ENCODE assay signal across 29 mouse cellular contexts in genomic region chr1:154286080-154286479, GRCm38 (mm10).
DNase-seq lines count a peak whose midpoint lies in the region; ATAC-seq lines count a peak whose summit lies in the region.
"Had no signal": no experiment of that assay in that cellular context is flagged by ENCODE, and none has a peak within 500 bp of the region (broad histone marks: within the 10 kb centered on the region; RNA-seq: fewer than 3 reads in every experiment).

No protein-coding gene starts in this region.

- H3K27ac ChIP-seq in forebrain, embryonic 15.5 days (replicated peaks): no peak overlapping the region
- H3K27ac ChIP-seq in heart, embryonic 10.5 days: no peak overlapping the region
- H3K27ac ChIP-seq: embryonic facial prominence, embryonic 13.5 days; forebrain, embryonic 12.5 days; hindbrain, embryonic 10.5 days; limb, embryonic 10.5 days; liver, embryonic 15.5 days; lung, embryonic 15.5 days; midbrain, embryonic 13.5 days; stomach, postnatal 0 days had no signal

- H3K36me3 ChIP-seq in forebrain, embryonic 15.5 days: no peaks in the 10 kb centered on the region
- no peaks in the 10 kb centered on the region for H3K36me3 ChIP-seq in heart, embryonic 10.5 days
- H3K36me3 ChIP-seq: embryonic facial prominence, embryonic 13.5 days; forebrain, embryonic 12.5 days; hindbrain, embryonic 10.5 days; limb, embryonic 10.5 days; liver, embryonic 15.5 days; lung, embryonic 15.5 days; midbrain, embryonic 13.5 days had no signal

- no peaks in the 10 kb centered on the region for H3K9me3 ChIP-seq in forebrain, embryonic 15.5 days
- no peaks in the 10 kb centered on the region for H3K9me3 ChIP-seq in heart, embryonic 10.5 days
- H3K9me3 ChIP-seq: embryonic facial prominence, embryonic 13.5 days; forebrain, embryonic 12.5 days; hindbrain, embryonic 10.5 days; limb, embryonic 10.5 days; liver, embryonic 15.5 days; lung, embryonic 15.5 days; megakaryocyte, embryonic 14.5 days; midbrain, embryonic 13.5 days had no signal

- H3K9ac ChIP-seq in forebrain, embryonic 15.5 days (replicated peaks): no peak overlapping the region
- H3K9ac ChIP-seq: embryonic facial prominence, embryonic 13.5 days; forebrain, embryonic 12.5 days; liver, embryonic 15.5 days; lung, embryonic 15.5 days; midbrain, embryonic 13.5 days had no signal

- H3K27me3 ChIP-seq in forebrain, embryonic 15.5 days: no peaks in the 10 kb centered on the region
- no peaks in the 10 kb centered on the region for H3K27me3 ChIP-seq in heart, embryonic 10.5 days (ENCODE audit: insufficient read depth, poor library complexity, severe bottlenecking)
- H3K27me3 ChIP-seq: embryonic facial prominence, embryonic 13.5 days; forebrain, embryonic 12.5 days; liver, embryonic 15.5 days; lung, embryonic 15.5 days; megakaryocyte, embryonic 14.5 days; midbrain, embryonic 13.5 days had no signal

- no peak for DNase-seq in cerebellum, adult 11 months
- peak; percentile 42 to 63 for DNase-seq in frontal cortex, adult 2 months (ENCODE audit: extremely low spot score in 1 of 2, low spot score in 1 of 2)
- no peak for DNase-seq in frontal cortex, postnatal 25 days (ENCODE audit: low spot score in 2 of 2)
- peak; percentile 27 to 44 for DNase-seq in left cerebral cortex, adult 18-20 months (ENCODE audit: low spot score in 2 of 2)
- DNase-seq in left cerebral cortex, postnatal 4 days: no peak
- no peak for DNase-seq in heart, embryonic 10.5 days (ENCODE audit: low spot score)
- DNase-seq: adrenal gland, postnatal 10 days; embryo, embryonic 11 days; heart, postnatal 10 days; kidney, adult 9 months; kidney, postnatal 14 days; liver; lung, postnatal 36 days; right cerebral cortex, postnatal 14 days had no signal

- 83% methylated on average over 4 of the region's 4 CpGs for WGBS in forebrain, embryonic 15.5 days
- WGBS in heart, embryonic 10.5 days: 64% methylated on average over 4 of the region's 4 CpGs

- H3K4me1 ChIP-seq in forebrain, embryonic 15.5 days: no peaks in the 10 kb centered on the region
- no peaks in the 10 kb centered on the region for H3K4me1 ChIP-seq in heart, embryonic 10.5 days
- H3K4me1 ChIP-seq: embryonic facial prominence, embryonic 13.5 days; forebrain, embryonic 12.5 days; hindbrain, embryonic 10.5 days; limb, embryonic 10.5 days; liver, embryonic 15.5 days; lung, embryonic 15.5 days; megakaryocyte, embryonic 14.5 days; midbrain, embryonic 13.5 days had no signal

- no peak overlapping the region for H3K4me3 ChIP-seq in forebrain, embryonic 15.5 days
- H3K4me3 ChIP-seq in heart, embryonic 10.5 days: no peak overlapping the region
- H3K4me3 ChIP-seq: embryonic facial prominence, embryonic 13.5 days; erythroblast, embryonic 14.5 days; forebrain, embryonic 12.5 days; hindbrain, embryonic 10.5 days; limb, embryonic 10.5 days; liver, embryonic 15.5 days; lung, embryonic 15.5 days; megakaryocyte, embryonic 14.5 days; midbrain, embryonic 13.5 days had no signal

- intact Hi-C loops in left cerebral cortex, postnatal 4 days (cut with DNase I): no loop called here

- ATAC-seq in cerebellum, adult (ENCODE audit: insufficient number of reproducible peaks, low FRiP score, low TSS enrichment): 0 out of 2 replicates have a peak, but pooled peaks have one; percentile 67
- no peak for ATAC-seq in forebrain, embryonic 15.5 days (replicated peaks)
- ATAC-seq: hindbrain, embryonic 16.5 days; intestine, embryonic 16.5 days; midbrain, embryonic 13.5 days had no signal

- no peak overlapping the region for H3K4me2 ChIP-seq in forebrain, embryonic 15.5 days (replicated peaks)
- H3K4me2 ChIP-seq: embryonic facial prominence, embryonic 13.5 days; forebrain, embryonic 12.5 days; heart, embryonic 11.5 days; liver, embryonic 15.5 days; lung, embryonic 15.5 days; midbrain, embryonic 13.5 days had no signal

Comparison
In these comparisons a context has a peak if more than half of its experiments do, and no peak if none do; other contexts are left out.
1. DNase-seq: peak in frontal cortex, adult 2 months (2 of 2) and left cerebral cortex, adult 18-20 months (2 of 2); none in cerebellum, adult 11 months (single experiment), frontal cortex, postnatal 25 days (0 of 2), left cerebral cortex, postnatal 4 days (single experiment) and heart, embryonic 10.5 days (single experiment).